Mouse (Mus musculus): ENCODE data around the gene Wdfy2. TPM values are rescaled to one million over a fixed set of nuclear protein-coding genes. Genes with fewer than 3 reads are reported as not detected.
"Not testable (repeated sequence)": the region's sequence is repeated elsewhere in the genome, so short reads cannot be mapped to it uniquely, and the experiment has no call there.

Wdfy2 gene
- polyA plus RNA-seq, 1 experiment from 2014 or later = 8.9 TPM

DNA sequence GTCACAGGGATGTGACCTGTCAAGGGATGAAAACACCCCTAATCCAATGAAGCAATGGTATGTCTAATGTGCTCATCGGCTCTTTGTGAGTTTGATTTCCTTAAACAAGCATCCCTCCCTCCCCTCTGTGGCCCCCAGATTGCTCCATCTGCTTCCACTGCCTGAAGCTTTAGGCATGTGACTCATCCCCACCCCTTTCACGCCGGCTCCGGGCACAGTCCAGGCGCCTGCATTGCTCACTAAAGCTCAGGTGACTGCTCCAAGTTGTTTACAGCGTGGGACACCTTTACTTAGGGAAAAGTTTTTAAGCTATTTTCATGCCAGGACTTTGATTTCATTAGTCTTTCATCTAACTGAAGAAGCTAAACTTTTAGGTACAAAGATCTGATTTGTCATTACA lies 22.9 kb upstream of the Wdfy2 start:
- Histone ChIP-seq H3K4me2 (ENCODE audit: low read length) (no peak overlapping the region), H3K27me3 (replicated peaks; ENCODE audit: control insufficient read depth, insufficient read depth, low read length) (no peaks in the 10 kb centered on the region), H3K4me1 (replicated peaks; ENCODE audit: control insufficient read depth, insufficient read depth, low read length) (no peaks in the 10 kb centered on the region), H3K9me3 (ENCODE audit: control insufficient read depth, low read length) (no peaks in the 10 kb centered on the region), H3K27ac (ENCODE audit: low read length) (no peak overlapping the region), H3K9ac (replicated peaks; ENCODE audit: low read depth, low read length) (no peak overlapping the region), H3K36me3 (ENCODE audit: control insufficient read depth, insufficient read depth) (no peaks in the 10 kb centered on the region), H3K4me3 (replicated peaks; ENCODE audit: low read length) (no peak overlapping the region)
- ATAC-seq = no peak
- WGBS = 73% methylated on average over 6 of the region's 6 CpGs

DNA sequence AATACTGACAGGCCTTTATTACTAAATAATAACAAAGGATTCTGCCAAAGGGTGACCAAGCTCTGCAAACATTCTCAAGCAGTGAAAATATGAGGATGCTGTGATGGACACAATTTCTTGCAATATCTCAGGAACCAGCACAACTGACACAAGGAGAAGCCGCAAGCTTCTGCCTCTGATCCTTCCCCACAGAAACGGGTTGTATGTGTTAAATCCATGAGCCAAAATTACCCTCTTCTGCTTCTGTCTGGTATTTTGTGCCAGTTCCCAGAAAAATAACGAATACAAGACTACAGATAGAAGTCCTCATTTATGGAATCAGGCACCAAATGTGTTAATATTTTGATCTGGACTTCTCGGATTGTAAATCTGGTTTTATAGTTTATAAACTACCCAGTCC lies 20.7 kb upstream of the Wdfy2 start:
- no peak overlapping the region for H3K9ac ChIP-seq (replicated peaks; ENCODE audit: low read depth, low read length)
- WGBS = 61% methylated on average over 4 of the region's 4 CpGs

DNA sequence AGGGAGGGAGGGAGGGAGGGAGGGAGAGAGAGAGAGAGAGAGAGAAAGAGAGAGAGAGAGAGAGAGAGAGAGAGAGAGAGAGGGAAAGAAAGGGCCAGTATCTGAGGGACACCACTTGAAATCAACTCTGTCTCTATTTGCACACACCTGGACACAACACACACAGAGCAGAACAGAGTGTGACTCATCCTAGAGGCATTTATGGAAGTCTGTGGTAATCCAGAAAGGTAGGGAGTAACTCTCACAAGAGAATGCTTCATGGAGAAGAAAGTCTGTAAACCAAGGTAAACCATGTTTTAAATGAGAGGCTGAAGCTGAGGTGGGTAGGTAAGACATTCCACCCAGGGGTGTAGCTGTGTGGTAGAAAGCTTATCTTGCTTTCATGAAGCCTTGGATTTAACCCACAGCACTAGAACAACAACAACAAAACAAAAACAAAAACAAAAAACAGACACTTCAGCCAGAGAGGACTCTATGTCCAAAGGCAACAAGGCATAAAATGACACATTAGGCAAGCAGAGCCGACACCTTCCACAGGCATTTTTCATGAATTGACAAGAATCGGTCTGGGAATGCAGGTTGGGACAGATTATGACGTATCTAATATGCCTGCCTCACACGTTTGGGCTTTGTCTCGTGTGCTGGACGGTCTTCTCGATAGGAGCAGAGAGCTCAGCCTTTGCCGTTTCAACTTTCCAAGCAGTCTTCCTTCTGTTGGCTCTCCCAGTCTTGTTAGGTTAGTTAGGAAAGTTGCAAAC lies 11.7 kb upstream of the Wdfy2 start:
- no peak overlapping the region for H3K4me3 ChIP-seq (replicated peaks; ENCODE audit: low read length)
- no peaks in the 10 kb centered on the region for H3K36me3 ChIP-seq (ENCODE audit: control insufficient read depth, insufficient read depth)
- H3K4me2 ChIP-seq (ENCODE audit: low read length) = no peak overlapping the region
- WGBS = 89% methylated on average over 8 of the region's 8 CpGs
- H3K4me1 ChIP-seq (replicated peaks; ENCODE audit: control insufficient read depth, insufficient read depth, low read length) = no peaks in the 10 kb centered on the region
- H3K9ac ChIP-seq (replicated peaks; ENCODE audit: low read depth, low read length) = no peak overlapping the region
- no peaks in the 10 kb centered on the region for H3K9me3 ChIP-seq (ENCODE audit: control insufficient read depth, low read length)
- no peak overlapping the region for H3K27ac ChIP-seq (ENCODE audit: low read length)
- ATAC-seq = no peak
- no peaks in the 10 kb centered on the region for H3K27me3 ChIP-seq (replicated peaks; ENCODE audit: control insufficient read depth, insufficient read depth, low read length)

More for the DNA sequence above, 20.7 kb upstream of the Wdfy2 start:
- no peaks in the 10 kb centered on the region for H3K4me1 ChIP-seq (replicated peaks; ENCODE audit: control insufficient read depth, insufficient read depth, low read length)
- no peak overlapping the region for H3K27ac ChIP-seq (ENCODE audit: low read length)
- no peaks in the 10 kb centered on the region for H3K27me3 ChIP-seq (replicated peaks; ENCODE audit: control insufficient read depth, insufficient read depth, low read length)
- H3K9me3 ChIP-seq (ENCODE audit: control insufficient read depth, low read length) = no peaks in the 10 kb centered on the region
- H3K4me3 ChIP-seq (replicated peaks; ENCODE audit: low read length) = no peak overlapping the region
- no peak overlapping the region for H3K4me2 ChIP-seq (ENCODE audit: low read length)
- H3K36me3 ChIP-seq (ENCODE audit: control insufficient read depth, insufficient read depth) = no peaks in the 10 kb centered on the region
- no peak for ATAC-seq

DNA sequence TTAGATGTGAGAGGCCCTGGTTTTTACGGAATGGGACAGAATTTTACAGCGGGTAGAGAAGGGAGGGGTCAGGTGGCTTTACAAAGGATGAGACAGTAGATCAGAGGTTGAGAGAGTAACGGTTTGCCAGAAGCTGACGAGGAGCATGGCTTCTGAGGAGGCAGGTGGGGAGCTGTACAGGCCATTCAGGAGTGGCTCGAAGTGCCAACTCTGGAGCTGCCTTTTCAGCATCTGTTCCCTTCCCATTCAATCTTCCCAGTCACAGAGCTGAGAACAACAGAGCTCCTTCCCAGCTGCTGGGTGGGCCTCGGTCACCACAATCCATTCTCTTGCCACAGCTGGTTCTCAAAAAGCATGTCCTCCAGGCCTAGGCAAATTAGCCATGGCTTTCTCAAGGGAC lies 8.2 kb upstream of the Wdfy2 start:
- H3K36me3 ChIP-seq (ENCODE audit: control insufficient read depth, insufficient read depth) = no peaks in the 10 kb centered on the region
- ATAC-seq = no peak
- WGBS = 42% methylated on average over 6 of the region's 6 CpGs

GRCm38 (mm10) chr14:62831691-62832275 lies 5.7 kb upstream of the Wdfy2 start:
- no peaks in the 10 kb centered on the region for H3K36me3 ChIP-seq (ENCODE audit: control insufficient read depth, insufficient read depth)
- H3K4me1 ChIP-seq (replicated peaks; ENCODE audit: control insufficient read depth, insufficient read depth, low read length) = no peaks in the 10 kb centered on the region
- H3K27me3 ChIP-seq (replicated peaks; ENCODE audit: control insufficient read depth, insufficient read depth, low read length) = no peaks in the 10 kb centered on the region
- no peaks in the 10 kb centered on the region for H3K9me3 ChIP-seq (ENCODE audit: control insufficient read depth, low read length)
- H3K9ac ChIP-seq (replicated peaks; ENCODE audit: low read depth, low read length) = no peak overlapping the region
- 94% methylated on average over 3 of the region's 3 CpGs for WGBS
- H3K4me2 ChIP-seq (ENCODE audit: low read length) = no peak overlapping the region
- no peak for ATAC-seq
- no peak overlapping the region for H3K4me3 ChIP-seq (replicated peaks; ENCODE audit: low read length)
- H3K27ac ChIP-seq (ENCODE audit: low read length) = no peak overlapping the region

More for the DNA sequence above, 8.2 kb upstream of the Wdfy2 start:
- H3K9ac ChIP-seq (replicated peaks; ENCODE audit: low read depth, low read length) = no peak overlapping the region
- H3K9me3 ChIP-seq (ENCODE audit: control insufficient read depth, low read length) = no peaks in the 10 kb centered on the region
- no peak overlapping the region for H3K27ac ChIP-seq (ENCODE audit: low read length)
- H3K4me3 ChIP-seq (replicated peaks; ENCODE audit: low read length) = no peak overlapping the region
- H3K4me1 ChIP-seq (replicated peaks; ENCODE audit: control insufficient read depth, insufficient read depth, low read length) = no peaks in the 10 kb centered on the region
- H3K4me2 ChIP-seq (ENCODE audit: low read length) = no peak overlapping the region
- no peaks in the 10 kb centered on the region for H3K27me3 ChIP-seq (replicated peaks; ENCODE audit: control insufficient read depth, insufficient read depth, low read length)

GRCm38 (mm10) chr14:62833036-62833435 lies 4.4 kb upstream of the Wdfy2 start:
- Histone ChIP-seq H3K27ac (ENCODE audit: low read length) (no peak overlapping the region), H3K9ac (replicated peaks; ENCODE audit: low read depth, low read length) (no peak overlapping the region), H3K4me2 (ENCODE audit: low read length) (no peak overlapping the region), H3K9me3 (ENCODE audit: control insufficient read depth, low read length) (no peaks in the 10 kb centered on the region), H3K4me1 (replicated peaks; ENCODE audit: control insufficient read depth, insufficient read depth, low read length) (no peaks in the 10 kb centered on the region), H3K4me3 (replicated peaks; ENCODE audit: low read length) (no peak overlapping the region), H3K36me3 (ENCODE audit: control insufficient read depth, insufficient read depth) (no peaks in the 10 kb centered on the region), H3K27me3 (replicated peaks; ENCODE audit: control insufficient read depth, insufficient read depth, low read length) (no peaks in the 10 kb centered on the region)
- WGBS = 84% methylated on average over 7 of the region's 7 CpGs
- no peak for ATAC-seq

GRCm38 (mm10) chr14:62833541-62833940 lies 3.9 kb upstream of the Wdfy2 start:
- ATAC-seq = no peak
- Histone ChIP-seq H3K4me3 (replicated peaks; ENCODE audit: low read length) (no peak overlapping the region), H3K27me3 (replicated peaks; ENCODE audit: control insufficient read depth, insufficient read depth, low read length) (no peaks in the 10 kb centered on the region), H3K4me2 (ENCODE audit: low read length) (no peak overlapping the region), H3K27ac (ENCODE audit: low read length) (no peak overlapping the region), H3K9ac (replicated peaks; ENCODE audit: low read depth, low read length) (no peak overlapping the region), H3K36me3 (ENCODE audit: control insufficient read depth, insufficient read depth) (no peaks in the 10 kb centered on the region), H3K4me1 (replicated peaks; ENCODE audit: control insufficient read depth, insufficient read depth, low read length) (peaks cover 3% of the 10 kb centered on the region), H3K9me3 (ENCODE audit: control insufficient read depth, low read length) (no peaks in the 10 kb centered on the region)
- 75% methylated on average over 2 of the region's 3 CpGs for WGBS

GRCm38 (mm10) chr14:62835737-62836136 lies 1.7 kb upstream of the Wdfy2 start:
- WGBS = 87% methylated on average over 3 of the region's 3 CpGs
- not testable (repeated sequence) for H3K4me2 ChIP-seq (ENCODE audit: low read length); H3K9me3 ChIP-seq (ENCODE audit: control insufficient read depth, low read length); H3K36me3 ChIP-seq (ENCODE audit: control insufficient read depth, insufficient read depth); ATAC-seq; H3K9ac ChIP-seq (replicated peaks; ENCODE audit: low read depth, low read length); H3K27me3 ChIP-seq (replicated peaks; ENCODE audit: control insufficient read depth, insufficient read depth, low read length); H3K4me3 ChIP-seq (replicated peaks; ENCODE audit: low read length); H3K27ac ChIP-seq (ENCODE audit: low read length)
- peaks cover 15% of the 10 kb centered on the region for H3K4me1 ChIP-seq (replicated peaks; ENCODE audit: control insufficient read depth, insufficient read depth, low read length)

- under 1% methylated on average over 37 of the region's 37 CpGs for WGBS
- no peaks in the 10 kb centered on the region for H3K9me3 ChIP-seq (ENCODE audit: control insufficient read depth, low read length)
- ATAC-seq = peak; percentile 95
- H3K27me3 ChIP-seq (replicated peaks; ENCODE audit: control insufficient read depth, insufficient read depth, low read length) = no peaks in the 10 kb centered on the region
- H3K4me3 ChIP-seq (replicated peaks; ENCODE audit: low read length) = peak overlapping the region; percentile 78
- H3K9ac ChIP-seq (replicated peaks; ENCODE audit: low read depth, low read length) = peak overlapping the region; percentile 56
- H3K4me2 ChIP-seq (ENCODE audit: low read length) = peak overlapping the region; percentile 62
- peak overlapping the region; percentile 85 for H3K27ac ChIP-seq (ENCODE audit: low read length)
- peaks cover 3% of the 10 kb centered on the region; the same call in 1 of the 2 replicates for H3K36me3 ChIP-seq (ENCODE audit: control insufficient read depth, insufficient read depth)
- peaks cover 15% of the 10 kb centered on the region for H3K4me1 ChIP-seq (replicated peaks; ENCODE audit: control insufficient read depth, insufficient read depth, low read length)
These were observed 395 bp upstream of the Wdfy2 start for GRCm38 (mm10) chr14:62836926-62837640.
